ENCODE assay signal across 18 mouse cellular contexts in genomic region chr11:112861233-112861632, GRCm38 (mm10).
DNase-seq lines count a peak whose midpoint lies in the region; ATAC-seq and TF ChIP-seq lines count a peak whose summit lies in the region.
"Had no signal": no experiment of that assay in that cellular context is flagged by ENCODE, and none has a peak within 500 bp of the region (broad histone marks: within the 10 kb centered on the region; RNA-seq: fewer than 3 reads in every experiment).

No protein-coding gene starts in this region.

- no peak overlapping the region for H3K4me2 ChIP-seq in kidney, embryonic 15.5 days
- H3K4me2 ChIP-seq in forebrain, postnatal 0 days (ENCODE audit: low read depth) = no peak overlapping the region
- no peak overlapping the region; the same call in 1 of the 2 replicates for H3K4me2 ChIP-seq in neural tube, embryonic 14.5 days (ENCODE audit: low read depth, low read length)
- H3K4me2 ChIP-seq: heart, embryonic 13.5 days had no signal

- no peak overlapping the region for H3K27ac ChIP-seq in kidney, embryonic 15.5 days
- H3K27ac ChIP-seq in forebrain, postnatal 0 days (ENCODE audit: low read depth, low read length) = no peak overlapping the region
- H3K27ac ChIP-seq in limb, embryonic 10.5 days = peak overlapping the region; percentile 59
- H3K27ac ChIP-seq in neural tube, embryonic 14.5 days (ENCODE audit: low read depth, low read length) = peak overlapping the region; percentile 2; the same call in 1 of the 2 replicates
- H3K27ac ChIP-seq: heart, embryonic 13.5 days; stomach, postnatal 0 days had no signal

- TF ChIP-seq CTCF in forebrain, postnatal 0 days (IDR thresholded peaks at IDR 0.05; ENCODE audit: low read depth) = no peak

- H3K4me3 ChIP-seq in kidney, embryonic 15.5 days (replicated peaks) = no peak overlapping the region
- H3K4me3 ChIP-seq in forebrain, postnatal 0 days (ENCODE audit: low read depth, low read length) = no peak overlapping the region
- no peak overlapping the region for H3K4me3 ChIP-seq in limb, embryonic 10.5 days
- H3K4me3 ChIP-seq in neural tube, embryonic 14.5 days (ENCODE audit: low read depth, low read length) = no peak overlapping the region
- H3K4me3 ChIP-seq: heart, embryonic 13.5 days; myocyte had no signal

- 0 out of 2 replicates have a peak, but pooled peaks cover 9% of the 10 kb centered on the region for H3K4me1 ChIP-seq in kidney, embryonic 15.5 days
- no peaks in the 10 kb centered on the region for H3K4me1 ChIP-seq in forebrain, postnatal 0 days (ENCODE audit: insufficient read depth)
- peaks cover 12% of the 10 kb centered on the region for H3K4me1 ChIP-seq in limb, embryonic 10.5 days
- H3K4me1 ChIP-seq in neural tube, embryonic 14.5 days (ENCODE audit: control insufficient read depth, insufficient read depth, low read length) = peaks cover 11% of the 10 kb centered on the region
- H3K4me1 ChIP-seq: heart, embryonic 13.5 days had no signal

- no peaks in the 10 kb centered on the region for H3K9me3 ChIP-seq in kidney, embryonic 15.5 days (replicated peaks)
- 0 out of 2 replicates have a peak, but pooled peaks cover 4% of the 10 kb centered on the region for H3K9me3 ChIP-seq in forebrain, postnatal 0 days (ENCODE audit: low read length)
- H3K9me3 ChIP-seq in limb, embryonic 10.5 days (replicated peaks) = no peaks in the 10 kb centered on the region
- no peaks in the 10 kb centered on the region for H3K9me3 ChIP-seq in neural tube, embryonic 14.5 days (ENCODE audit: control insufficient read depth, low read length)

- H3K9ac ChIP-seq in kidney, embryonic 15.5 days = no peak overlapping the region
- no peak overlapping the region for H3K9ac ChIP-seq in forebrain, postnatal 0 days
- H3K9ac ChIP-seq in neural tube, embryonic 14.5 days (replicated peaks; ENCODE audit: low read depth, low read length) = no peak overlapping the region
- H3K9ac ChIP-seq: heart, embryonic 13.5 days had no signal

- intact Hi-C loops in heart, postnatal 14 days (cut with DNase I) = no loop called here

- 78% methylated on average over 5 of the region's 5 CpGs for WGBS in kidney, embryonic 15.5 days
- 49% methylated on average over 5 of the region's 5 CpGs for WGBS in forebrain, postnatal 0 days
- WGBS in limb, embryonic 10.5 days = 84% methylated on average over 5 of the region's 5 CpGs
- 61% methylated on average over 5 of the region's 5 CpGs for WGBS in neural tube, embryonic 14.5 days

- no peaks in the 10 kb centered on the region for H3K36me3 ChIP-seq in kidney, embryonic 15.5 days
- H3K36me3 ChIP-seq in forebrain, postnatal 0 days (ENCODE audit: insufficient read depth) = no peaks in the 10 kb centered on the region
- H3K36me3 ChIP-seq in limb, embryonic 10.5 days = no peaks in the 10 kb centered on the region
- no peaks in the 10 kb centered on the region for H3K36me3 ChIP-seq in neural tube, embryonic 14.5 days (ENCODE audit: control insufficient read depth, insufficient read depth, low read length)
- H3K36me3 ChIP-seq: heart, embryonic 13.5 days had no signal

- H3K27me3 ChIP-seq in kidney, embryonic 15.5 days = peaks cover 13% of the 10 kb centered on the region
- H3K27me3 ChIP-seq in forebrain, postnatal 0 days (ENCODE audit: insufficient read depth, low read length) = no peaks in the 10 kb centered on the region
- H3K27me3 ChIP-seq in limb, embryonic 10.5 days (ENCODE audit: low read depth, poor library complexity, severe bottlenecking) = peaks cover 16% of the 10 kb centered on the region
- H3K27me3 ChIP-seq in neural tube, embryonic 14.5 days (ENCODE audit: control insufficient read depth, insufficient read depth, low read length) = no peaks in the 10 kb centered on the region
- H3K27me3 ChIP-seq: CH12.LX had no signal

- DNase-seq in kidney, adult 18-20 months = no peak
- DNase-seq in forebrain, postnatal 0 days = no peak
- no peak for DNase-seq in limb, embryonic 10.5 days (ENCODE audit: low spot score)
- DNase-seq in cerebellum, postnatal 36 days = no peak
- no peak for DNase-seq in heart, postnatal 14 days
- DNase-seq: adrenal gland, postnatal 14 days; cerebellum, adult 9-11 months; gastrocnemius, postnatal 36 days; liver; lung, adult 2 months; thymus, postnatal 36 days had no signal

- 0 out of 2 replicates have a peak, but pooled peaks have one; percentile 29 for ATAC-seq in kidney, embryonic 15.5 days (replicated peaks; ENCODE audit: low FRiP score)
- ATAC-seq in forebrain, postnatal 0 days = peak; percentile 18; the same call in 1 of the 2 replicates
- no peak for ATAC-seq in neural tube, embryonic 14.5 days (ENCODE audit: low read depth)
- no peak for ATAC-seq in megakaryocyte-erythroid progenitor cell, adult 5-6 weeks (replicated peaks; ENCODE audit: low FRiP score, low TSS enrichment, poor library complexity, severe bottlenecking)

Comparison
In these comparisons a context has a peak if more than half of its experiments do, and no peak if none do; other contexts are left out.
1. ATAC-seq: peak in kidney, embryonic 15.5 days (single experiment) and forebrain, postnatal 0 days (single experiment); none in neural tube, embryonic 14.5 days (single experiment) and megakaryocyte-erythroid progenitor cell, adult 5-6 weeks (single experiment).
2. H3K27ac ChIP-seq: peak in limb, embryonic 10.5 days (single experiment) and neural tube, embryonic 14.5 days (single experiment); none in kidney, embryonic 15.5 days (single experiment) and forebrain, postnatal 0 days (single experiment).